Mouse (Mus musculus) granulocyte monocyte progenitor cell, adult 5-6 weeks (primary cell): ENCODE measurements around the gene Gm10134. TPM values are rescaled to one million over a fixed set of nuclear protein-coding genes. Genes with fewer than 3 reads are reported as not detected.
"Not testable (repeated sequence)": the region's sequence is repeated elsewhere in the genome, so short reads cannot be mapped to it uniquely, and the experiment has no call there.

Source experiments
- ATAC-seq: replicated peaks from 2 replicates; pipeline ENCODE4 v1.8.0; 2016; ENCODE audit warnings: mild to moderate bottlenecking, moderate TSS enrichment, inconsistent platforms; ENCODE audit not compliant: poor library complexity, severe bottlenecking
- total RNA-seq, 2 experiments: library from RNA; stranded (forward) in 1 of 2; stranded (reverse) in 1 of 2; fragments of 200-712, 200-1000 nt in 1 of 2; fragments of >200 nt in 1 of 2; fragmentation: Nextera tagmentation in 1 of 2; gene quantifications; 2 replicates each; pipeline ENCODE4 v1.2.3; 2014 to 2017

Gene Gm10134
- total RNA-seq, 2 experiments from 2014 or later: not detected

DNA sequence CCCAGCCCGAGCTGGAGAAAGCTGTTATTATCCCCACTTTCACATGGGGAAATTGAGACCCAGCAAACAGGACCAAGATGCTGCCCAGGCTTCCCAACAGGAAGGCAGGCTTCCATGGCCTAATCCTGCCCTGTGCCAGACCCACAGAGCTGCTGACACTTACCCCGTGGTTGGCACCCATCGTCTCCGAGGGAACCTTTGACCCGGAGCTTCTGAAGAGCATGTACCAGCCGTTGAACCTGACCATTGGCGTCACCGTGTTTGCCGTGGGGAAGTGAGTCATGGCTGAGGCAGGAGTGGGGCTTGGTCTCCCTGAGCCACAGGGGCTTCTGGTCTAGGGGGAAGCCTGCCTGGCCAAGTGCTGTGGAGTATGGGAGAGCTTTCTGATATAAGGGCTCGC is 2.9 kb upstream of the Gm10134 start:
- no peak for ATAC-seq

DNA sequence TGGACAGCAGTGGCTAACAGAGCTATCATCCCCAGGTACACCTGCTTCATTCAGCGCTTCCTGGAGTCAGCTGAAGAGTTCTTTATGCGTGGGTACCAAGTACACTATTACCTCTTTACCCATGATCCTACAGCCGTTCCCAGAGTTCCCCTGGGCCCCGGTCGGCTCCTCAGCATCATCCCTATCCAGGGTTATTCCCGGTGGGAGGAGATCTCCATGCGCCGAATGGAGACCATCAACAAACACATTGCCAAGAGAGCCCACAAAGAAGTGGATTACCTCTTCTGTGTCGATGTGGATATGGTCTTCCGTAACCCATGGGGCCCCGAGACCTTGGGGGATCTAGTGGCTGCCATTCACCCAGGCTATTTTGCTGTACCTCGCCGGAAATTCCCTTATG is 1.2 kb upstream of the Gm10134 start:
- no peak for ATAC-seq

DNA sequence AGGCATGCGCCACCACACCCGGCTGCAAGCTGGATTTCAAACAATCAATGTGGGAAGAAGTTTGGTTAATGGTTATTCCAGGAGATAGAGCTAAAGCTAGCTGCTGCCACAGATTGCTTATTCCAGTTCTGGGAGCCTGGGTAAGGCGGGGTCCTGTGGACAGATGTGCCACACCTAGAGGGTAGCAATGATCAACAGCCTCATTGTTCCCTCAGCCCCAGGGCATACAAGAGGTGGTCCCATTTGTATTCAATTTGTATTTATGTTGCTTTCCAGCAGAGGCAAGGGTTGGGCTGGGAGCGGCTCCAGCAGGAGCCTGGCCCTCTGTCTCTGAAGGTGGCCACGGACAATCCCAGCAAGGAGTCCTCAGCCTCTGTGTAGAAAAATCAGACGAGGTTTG is 396 bp downstream of the Gm10134 start:
- ATAC-seq: no peak

DNA sequence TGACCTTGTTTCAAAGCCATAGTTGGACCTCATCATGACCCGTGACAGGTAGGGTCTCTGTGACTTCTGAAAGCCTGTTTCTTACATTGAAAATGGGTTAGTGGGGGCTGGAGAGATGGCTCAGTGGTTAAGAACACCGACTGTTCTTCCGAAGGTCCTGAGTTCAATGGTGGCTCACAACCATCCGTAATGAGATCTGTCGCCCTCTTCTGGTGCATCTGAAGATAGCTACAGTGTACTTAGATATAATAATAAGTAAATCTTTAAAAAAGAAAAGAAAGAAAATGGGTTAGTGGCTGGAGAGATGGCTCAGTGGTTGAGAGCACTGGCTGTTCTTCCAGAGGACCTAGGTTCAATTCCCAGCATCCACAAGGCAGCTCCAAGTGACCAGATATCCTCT is 5.7 kb downstream of the Gm10134 start:
- ATAC-seq: not testable (repeated sequence)

DNA sequence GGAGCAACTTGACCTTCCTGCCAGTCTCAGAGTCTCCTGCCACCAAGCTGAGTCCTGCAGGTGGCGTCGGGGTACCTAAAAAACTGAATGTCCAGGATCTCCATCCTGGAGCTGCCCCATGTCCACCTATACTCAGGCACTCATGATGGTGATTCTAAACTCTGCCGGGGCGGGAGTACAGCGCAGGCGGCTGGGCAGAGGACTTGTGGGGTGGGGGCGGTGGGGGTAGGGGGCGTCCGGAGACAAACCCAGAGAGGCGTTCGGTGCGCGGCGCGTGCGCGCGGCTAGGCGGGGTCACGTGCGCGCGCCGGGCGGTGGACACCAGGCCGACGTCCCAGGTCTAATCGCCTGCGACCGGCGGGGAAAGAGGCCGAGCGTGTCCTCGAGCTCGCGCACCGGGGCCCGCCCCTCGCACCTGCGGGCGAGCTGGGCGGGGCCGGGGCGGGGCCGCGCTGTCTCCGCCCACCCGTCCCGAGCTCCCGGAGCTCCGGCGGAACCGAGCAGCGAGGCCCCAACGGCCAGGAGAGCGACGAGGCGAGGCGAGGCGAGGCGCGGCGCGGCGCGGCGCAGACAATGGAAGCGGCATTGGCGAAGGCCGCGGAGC is 7.0 kb downstream of the Gm10134 start, which contains the start of gene Ralgds:
Gene Ralgds, plus strand, starts transcription at position 328 of the 604 bp plus-strand sequence.
- peak; percentile 28 for ATAC-seq

DNA sequence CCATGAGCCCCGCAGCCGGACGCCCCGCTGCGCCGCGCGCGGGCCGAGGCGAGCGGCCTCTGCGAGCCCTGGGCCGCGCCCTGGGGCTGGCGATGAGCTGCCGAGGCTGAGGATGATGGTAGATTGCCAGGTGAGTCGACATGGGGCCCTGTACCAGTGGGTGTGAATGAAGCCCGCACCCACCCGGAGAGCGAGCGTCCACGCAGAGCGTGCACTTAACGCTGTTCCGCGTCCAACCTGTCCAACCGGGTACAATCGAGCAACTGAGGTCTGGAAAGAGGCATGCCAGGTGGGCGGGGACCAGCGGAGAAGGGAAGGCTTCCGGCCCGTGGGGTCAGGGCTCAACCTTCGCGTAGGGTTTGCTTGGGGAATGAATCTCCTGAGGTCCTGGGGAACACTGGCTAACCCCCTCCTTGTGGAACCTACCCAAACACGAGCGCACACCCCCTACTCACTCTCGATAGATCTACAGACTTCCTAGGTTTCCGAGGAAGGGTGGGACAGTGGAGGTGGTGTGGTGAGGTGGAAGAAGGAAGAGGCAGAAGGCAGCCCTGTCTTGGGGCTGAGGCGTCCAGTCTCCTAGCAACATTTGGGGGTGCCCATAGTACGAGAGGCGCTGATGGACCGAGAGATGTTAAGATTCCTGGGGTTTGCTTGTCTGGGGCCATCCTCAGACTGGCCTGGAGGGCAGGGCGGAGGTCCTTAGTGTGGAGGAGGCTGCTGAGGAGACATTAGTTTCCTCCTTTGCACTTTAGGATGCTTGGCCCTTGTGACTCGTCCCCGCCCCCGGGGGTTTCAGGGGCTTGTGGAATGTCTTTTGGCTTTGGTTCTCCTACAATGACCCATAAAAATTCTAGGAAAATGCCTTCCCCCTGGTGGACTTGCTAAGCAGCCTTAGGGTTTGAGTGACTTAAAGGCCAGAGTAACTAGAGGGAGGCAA is 7.8 kb downstream of the Gm10134 start:
- ATAC-seq: no peak

DNA sequence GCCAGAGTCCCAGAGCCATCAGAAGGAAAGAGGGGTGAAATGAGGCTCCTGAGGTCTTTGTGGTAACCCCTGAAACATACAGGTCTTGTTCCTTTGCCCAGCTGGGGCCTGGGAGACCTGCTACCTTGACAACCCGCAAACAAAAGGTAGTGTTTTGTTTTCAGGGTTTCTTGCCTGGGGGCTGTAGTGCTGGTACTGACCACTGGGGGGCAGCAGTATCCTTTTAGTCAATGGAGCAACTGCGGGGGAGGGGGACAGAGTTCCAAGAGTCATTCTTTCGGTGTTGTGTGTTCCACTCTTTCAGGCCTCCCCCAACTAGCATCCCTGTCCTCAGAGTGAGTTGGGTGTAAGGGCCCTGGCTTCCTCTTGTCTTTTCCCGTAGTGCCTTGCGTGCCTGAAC is 8.6 kb downstream of the Gm10134 start:
- peak; percentile 67 for ATAC-seq

DNA sequence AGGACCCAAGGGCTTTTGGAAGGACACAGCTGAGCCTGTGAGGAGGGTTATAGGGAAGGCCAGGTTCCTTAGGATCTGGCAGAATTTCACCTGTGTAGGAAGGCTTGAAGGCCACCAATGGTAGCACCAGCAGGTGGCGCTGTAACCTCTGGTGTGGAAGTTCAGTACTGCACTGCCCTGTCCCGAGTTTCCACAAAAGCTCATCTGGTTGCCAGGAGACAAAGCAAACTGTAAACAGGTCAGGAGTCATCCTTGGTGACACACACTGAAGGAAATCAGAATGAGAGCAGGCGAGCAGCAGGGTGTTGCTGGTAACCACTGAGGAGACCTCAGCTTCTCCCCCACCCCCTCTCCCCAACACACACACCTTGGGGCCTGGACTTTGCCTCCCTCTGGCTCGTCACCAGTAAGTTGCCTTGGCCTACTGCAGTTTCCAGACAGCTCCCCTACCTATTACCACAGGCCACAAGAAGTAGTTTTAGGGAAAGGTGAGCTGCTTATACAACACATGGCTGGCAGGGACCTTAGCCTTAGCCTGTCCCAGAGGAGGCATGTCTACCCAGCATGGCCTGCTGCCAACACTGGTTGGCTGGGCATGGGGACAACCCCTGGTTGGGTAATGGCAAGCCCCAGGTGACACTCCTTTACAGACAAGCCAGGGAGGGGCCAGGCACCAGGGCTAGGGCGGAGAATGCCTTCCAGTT is 11.5 kb downstream of the Gm10134 start:
- ATAC-seq: peak; percentile 67

DNA sequence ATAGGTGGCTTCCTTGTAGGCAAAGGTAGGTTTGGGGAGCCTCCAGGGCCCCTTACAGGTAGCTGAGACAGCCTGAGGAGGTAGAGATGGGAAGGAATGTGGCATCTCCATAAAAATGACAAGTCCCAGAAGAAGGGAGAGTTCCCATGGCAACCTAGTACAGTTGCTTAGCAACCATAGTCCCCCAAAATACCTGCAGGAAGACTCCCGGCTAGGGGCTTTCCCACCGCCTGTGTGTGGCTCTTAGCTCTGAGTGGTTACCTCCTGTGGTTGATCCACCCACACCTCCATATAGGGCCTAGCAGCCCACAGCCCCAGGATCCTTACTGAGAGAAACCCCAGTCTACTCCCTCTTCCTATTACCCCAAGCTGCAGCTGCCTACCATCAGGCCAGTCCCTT is 12.3 kb downstream of the Gm10134 start:
- no peak for ATAC-seq

DNA sequence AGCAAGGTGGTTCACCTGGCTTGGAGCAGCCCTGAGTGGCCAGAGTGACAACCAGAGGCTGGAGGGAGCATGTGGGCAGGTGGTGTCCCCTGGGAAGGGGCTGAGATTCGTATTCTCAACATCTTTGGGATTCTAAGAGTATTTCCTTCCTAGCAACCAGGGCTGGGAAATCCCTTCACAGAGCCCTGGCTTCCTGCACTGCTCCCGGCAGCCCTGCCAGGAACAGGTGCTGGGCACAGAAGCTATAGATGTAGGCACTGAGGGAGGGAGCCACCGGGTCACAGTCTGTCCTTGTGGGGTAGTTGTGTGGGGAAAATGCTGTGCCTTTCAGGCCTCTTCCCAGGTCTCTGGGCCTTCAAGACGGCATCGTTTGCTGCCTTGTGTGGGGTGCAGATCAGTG is 14.7 kb downstream of the Gm10134 start:
- no peak for ATAC-seq

DNA sequence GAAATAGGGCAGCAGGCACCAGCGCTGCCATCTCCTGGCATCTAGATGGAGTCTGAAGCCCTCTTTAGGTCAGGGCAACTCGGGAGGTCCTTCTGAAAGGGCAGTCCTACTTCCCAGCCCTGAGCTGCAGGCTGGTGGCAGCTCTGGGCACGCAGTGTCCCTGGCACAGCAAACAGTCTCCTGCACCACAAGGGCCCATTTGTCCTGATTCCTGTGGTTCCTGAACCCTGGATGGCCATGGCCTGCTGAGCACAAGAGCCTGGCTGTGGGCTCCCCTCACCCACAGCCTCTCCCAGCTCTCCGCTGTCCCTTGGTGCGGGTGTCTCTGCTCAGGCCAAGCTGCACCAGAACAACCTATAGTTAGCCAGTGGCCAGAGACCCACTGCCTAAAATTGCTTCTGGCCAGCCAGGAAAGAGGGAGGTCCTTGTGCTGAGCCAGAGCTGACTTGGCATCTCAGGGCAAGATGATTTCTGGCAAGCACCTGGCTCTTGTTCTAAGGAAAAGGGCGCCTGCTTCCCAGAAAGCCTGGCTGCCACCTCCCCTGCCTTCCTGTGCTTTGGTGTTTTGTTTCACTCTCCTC is 15.8 kb downstream of the Gm10134 start:
- ATAC-seq: no peak

DNA sequence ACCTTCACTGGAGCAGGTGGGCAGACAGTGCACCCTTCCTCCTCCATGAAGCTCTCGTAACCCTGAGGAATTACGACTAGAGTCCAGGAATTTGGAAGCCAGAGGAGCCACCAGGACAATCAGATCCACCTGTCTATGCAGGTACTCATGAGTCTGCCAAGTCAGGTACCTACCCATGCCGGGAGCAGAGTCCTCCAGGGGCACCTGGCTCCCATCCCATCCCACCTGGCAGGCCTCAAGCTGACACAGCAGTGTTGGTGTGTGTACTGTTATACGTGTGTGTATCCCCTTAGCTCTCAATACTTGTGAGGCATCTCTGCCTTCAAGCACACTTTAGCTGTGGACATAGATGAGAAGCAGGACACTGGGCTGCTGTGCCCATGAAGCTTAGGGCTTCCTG is 16.3 kb downstream of the Gm10134 start:
- ATAC-seq: no peak

DNA sequence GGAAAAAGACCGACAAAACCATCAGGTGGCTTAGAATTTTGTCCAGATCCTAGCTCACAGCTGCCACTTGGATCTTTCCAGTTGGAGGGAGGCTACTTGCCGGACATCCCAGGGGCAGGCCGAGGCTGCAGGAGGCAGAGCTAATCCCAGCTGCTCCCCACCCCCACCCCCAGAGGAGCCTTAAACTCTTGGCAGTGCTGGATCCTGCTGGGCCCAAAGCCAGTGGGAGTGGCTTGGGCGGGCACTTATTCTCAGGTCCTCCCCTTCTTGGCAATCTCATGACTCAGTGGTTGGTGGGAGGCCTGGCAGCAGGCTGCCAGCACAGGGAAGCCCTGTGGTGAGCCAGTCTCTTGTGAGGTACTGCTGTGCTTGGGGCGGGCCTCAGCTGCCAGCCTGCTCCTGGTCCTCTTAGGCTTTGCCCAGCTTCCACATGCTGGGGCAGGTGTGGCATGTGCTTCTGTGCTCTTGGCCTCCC is 17.8 kb downstream of the Gm10134 start:
- ATAC-seq: peak; percentile 73

DNA sequence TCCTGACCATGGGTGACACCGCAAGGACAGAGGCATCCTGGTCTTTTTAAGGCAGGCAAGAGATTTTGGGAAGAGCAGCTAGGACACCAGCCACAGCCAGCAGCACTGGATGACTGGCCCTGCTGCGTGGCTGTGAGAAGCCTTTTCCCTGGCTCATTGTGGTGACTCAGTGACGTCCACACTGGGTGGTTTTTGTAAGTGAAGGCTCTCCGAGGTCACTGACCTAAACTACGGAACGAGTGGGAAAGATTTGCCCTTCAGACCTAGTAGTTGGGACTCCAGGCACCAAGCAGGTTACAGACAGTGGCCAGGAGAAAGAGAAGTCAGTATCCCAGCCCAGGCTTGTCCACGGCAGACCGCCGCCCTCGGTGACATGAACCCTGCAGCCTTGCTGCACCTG is 18.5 kb downstream of the Gm10134 start:
- no peak for ATAC-seq

DNA sequence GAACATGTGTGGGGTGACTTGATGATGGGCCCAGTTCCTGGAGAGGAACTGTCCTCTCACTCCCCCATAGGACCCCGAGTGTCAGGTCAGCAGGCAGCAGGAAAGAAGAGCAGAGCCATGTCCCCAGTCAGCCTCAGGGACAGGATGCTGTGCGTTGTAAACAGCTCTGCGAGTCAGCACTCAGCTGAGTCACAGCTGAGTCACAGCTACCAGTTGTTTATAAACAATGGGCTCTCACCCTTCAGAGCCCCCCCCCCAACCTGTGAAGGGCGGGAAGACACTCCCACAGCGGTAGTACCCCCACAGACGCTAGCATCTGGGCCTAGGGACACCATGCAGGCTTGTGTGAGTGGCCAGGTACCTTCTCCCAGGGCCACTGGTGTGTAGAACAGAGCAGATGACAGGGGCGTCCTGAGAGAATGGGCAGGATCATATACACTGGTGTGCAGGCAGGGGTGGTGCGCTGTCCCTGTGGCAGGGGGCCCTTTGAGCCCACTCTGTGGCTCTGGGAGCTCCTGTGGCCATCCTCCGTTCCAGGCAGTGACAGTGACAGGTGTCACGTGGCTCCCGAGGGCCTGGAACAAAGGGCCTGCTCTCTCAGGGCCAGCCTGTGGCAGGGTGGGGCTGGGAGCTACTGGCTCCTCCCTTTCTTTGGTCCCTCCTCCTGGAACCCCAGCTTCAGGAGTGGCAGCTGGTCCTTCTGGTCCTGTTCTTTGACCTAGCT is 19.5 kb downstream of the Gm10134 start:
- ATAC-seq: peak; percentile 41

DNA sequence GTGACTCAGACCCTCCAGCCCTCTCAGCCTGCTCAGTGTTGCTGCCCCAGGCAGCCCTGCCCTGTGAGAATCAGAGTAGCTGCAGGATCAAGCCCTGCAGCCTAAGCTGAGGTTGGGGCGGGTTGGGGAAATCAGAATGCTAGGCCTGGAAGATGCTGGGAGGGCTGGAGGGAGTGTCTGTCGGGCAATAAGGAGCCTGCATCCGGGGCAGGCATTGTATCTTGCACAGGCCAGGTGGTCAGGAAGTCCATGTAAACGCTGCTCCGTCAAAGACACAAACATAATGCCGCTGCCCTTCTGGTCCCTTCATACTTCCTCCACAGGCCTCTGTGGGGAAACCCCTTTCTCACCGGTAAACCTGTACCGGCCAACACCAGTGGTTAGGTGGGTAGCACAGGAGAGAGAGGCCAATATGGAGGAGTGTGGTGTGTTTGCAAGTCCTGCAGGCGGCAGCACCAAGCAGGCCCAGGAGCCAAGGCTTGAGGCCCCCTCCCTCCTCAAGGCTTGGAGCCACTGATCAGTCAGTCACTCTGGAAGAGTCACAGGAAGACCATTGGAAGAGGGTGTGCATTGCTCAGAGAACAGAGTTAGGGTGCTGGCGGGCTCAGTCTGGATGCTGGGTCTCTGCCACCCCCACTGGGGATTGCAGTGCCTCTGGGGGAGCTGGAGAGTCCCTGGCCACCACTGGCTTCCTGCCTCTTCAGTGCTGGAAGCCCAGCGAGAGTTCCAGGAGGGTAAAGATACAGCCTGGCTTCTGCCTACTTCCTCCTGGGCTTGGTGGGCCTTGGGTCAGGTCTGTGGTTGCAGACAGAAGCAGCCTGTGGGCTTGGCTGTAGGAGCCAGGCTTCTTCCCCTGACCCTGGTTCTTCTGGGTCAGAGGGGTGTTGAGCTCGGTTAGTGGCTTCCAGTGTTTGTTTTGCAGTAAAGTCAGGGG is 20.3 kb downstream of the Gm10134 start:
- peak; percentile 51 for ATAC-seq

DNA sequence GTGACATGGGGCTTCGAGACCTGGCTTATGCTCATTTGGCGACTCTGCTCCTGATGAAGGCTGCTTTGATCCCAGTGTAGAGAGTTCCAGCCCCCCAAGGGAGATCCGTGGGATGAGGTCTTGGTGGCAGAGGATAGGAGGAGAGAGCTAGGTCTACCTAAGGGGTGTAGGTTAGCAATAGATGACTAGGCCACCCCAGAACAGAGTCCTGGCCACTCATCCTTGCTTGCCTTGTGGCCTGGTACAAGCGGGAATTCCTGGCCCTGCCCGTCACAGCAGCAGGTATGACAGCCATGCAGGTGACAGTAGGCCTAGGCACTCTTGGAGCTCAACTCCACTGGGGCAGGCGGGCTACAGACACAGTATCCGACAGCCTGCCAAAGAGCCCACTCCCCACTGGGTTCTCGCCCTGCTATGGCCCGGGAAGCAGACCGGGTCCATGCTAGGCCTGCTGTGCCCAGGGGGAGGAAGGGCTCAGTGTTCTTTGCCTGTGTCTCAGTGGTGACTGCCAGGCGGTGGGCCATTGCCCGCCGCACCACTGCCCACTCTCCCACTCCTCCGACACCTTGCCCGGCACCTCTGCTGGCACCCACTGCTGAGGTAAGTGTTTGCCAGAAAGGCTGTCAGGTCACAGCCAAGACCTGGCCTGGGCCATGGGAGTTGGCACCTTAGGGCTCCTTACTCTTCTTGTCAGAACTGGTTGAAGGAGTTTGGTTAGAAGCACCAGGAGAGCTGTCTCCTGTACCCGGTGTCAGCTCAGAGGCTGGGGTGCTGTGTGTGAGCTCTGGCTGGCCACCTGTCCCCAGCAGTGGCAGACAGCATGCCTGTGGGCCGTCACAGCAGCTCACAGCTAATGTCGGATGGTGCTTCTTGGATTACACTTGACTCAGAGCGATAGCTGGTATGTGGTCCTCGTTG is 21.8 kb downstream of the Gm10134 start:
- no peak for ATAC-seq

DNA sequence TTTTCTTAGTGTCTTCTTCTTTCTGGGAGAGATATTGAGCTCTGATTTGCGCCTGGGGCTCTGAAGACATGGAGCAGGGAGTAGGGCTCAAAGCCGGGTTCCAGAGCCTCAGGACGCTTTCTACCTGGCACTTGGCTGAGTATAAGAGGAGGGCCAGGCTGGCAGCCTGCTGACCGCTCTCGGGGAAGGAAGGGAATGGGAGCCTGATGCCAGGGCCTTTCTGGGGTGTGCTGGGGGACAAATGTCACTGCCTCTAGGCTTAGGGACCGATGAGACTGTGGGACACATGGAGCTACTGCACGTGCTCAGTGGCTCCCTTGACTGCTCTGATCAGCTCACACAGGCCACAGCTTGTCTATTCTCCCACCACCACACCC is 22.4 kb downstream of the Gm10134 start:
- no peak for ATAC-seq
